Mouse (Mus musculus): ENCODE results near the gene Zfand3. TPM values are rescaled to one million over a fixed set of nuclear protein-coding genes. Genes with fewer than 3 reads are reported as not detected.

Gene Zfand3
- polyA plus RNA-seq, 1 experiment: 158 TPM

- no peaks in the 10 kb centered on the region; the same call in 1 of the 2 replicates for H3K4me1 ChIP-seq (ENCODE audit: control insufficient read depth, insufficient read depth, low read length)
- H3K4me3 ChIP-seq (ENCODE audit: insufficient read depth, low read length): no peak overlapping the region
- no peak overlapping the region for H3K27ac ChIP-seq (ENCODE audit: insufficient read depth, low read length)
- TF ChIP-seq POLR2A (IDR thresholded peaks at IDR 0.05; ENCODE audit: low read depth, low read length) (no peak), CTCF (IDR thresholded peaks at IDR 0.05; ENCODE audit: borderline replicate concordance, insufficient read depth, low read length) (no peak)
Observed at GRCm38 (mm10) chr17:30111556-30111955, 107.0 kb downstream of the Zfand3 start.

GRCm38 (mm10) chr17:30112080-30112479 lies 107.5 kb downstream of the Zfand3 start:
- Histone ChIP-seq H3K4me3 (ENCODE audit: insufficient read depth, low read length) (no peak overlapping the region), H3K27ac (ENCODE audit: insufficient read depth, low read length) (no peak overlapping the region), H3K4me1 (ENCODE audit: control insufficient read depth, insufficient read depth, low read length) (no peaks in the 10 kb centered on the region; the same call in 1 of the 2 replicates)
- no peak for TF ChIP-seq POLR2A (IDR thresholded peaks at IDR 0.05; ENCODE audit: low read depth, low read length)
- TF ChIP-seq CTCF (IDR thresholded peaks at IDR 0.05; ENCODE audit: borderline replicate concordance, insufficient read depth, low read length): no peak

GRCm38 (mm10) chr17:30112555-30113305 lies 108.2 kb downstream of the Zfand3 start:
- H3K4me1 ChIP-seq (ENCODE audit: control insufficient read depth, insufficient read depth, low read length): no peaks in the 10 kb centered on the region; the same call in 1 of the 2 replicates

DNA sequence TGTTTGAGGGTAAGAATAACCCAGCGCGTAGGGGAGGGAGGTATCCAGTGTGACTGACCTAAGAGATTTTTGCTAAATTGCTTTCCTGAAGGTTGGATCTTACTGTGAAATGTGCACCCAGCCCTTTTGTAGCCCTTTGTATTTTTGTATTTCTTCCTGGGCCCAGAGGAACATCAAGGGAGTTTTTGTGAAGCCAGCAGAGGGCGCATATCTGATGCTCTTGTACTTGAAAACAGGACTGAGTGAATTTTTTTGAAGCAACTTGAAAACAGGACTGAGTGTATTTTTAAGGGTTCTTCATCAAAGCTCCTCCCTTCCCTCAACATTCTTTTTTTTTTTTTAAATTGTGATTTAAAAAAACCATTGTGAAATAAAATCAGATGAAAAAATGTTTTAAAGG lies 110.2 kb downstream of the Zfand3 start:
- H3K4me3 ChIP-seq (ENCODE audit: insufficient read depth, low read length): no peak overlapping the region
- TF ChIP-seq POLR2A (IDR thresholded peaks at IDR 0.05; ENCODE audit: low read depth, low read length): no peak
- no peak for TF ChIP-seq CTCF (IDR thresholded peaks at IDR 0.05; ENCODE audit: borderline replicate concordance, insufficient read depth, low read length)

More at GRCm38 (mm10) chr17:30112555-30113305, 108.2 kb downstream of the Zfand3 start:
- H3K27ac ChIP-seq (ENCODE audit: insufficient read depth, low read length): no peak overlapping the region
- H3K4me3 ChIP-seq (ENCODE audit: insufficient read depth, low read length): no peak overlapping the region
- TF ChIP-seq CTCF (IDR thresholded peaks at IDR 0.05; ENCODE audit: borderline replicate concordance, insufficient read depth, low read length) (no peak), POLR2A (IDR thresholded peaks at IDR 0.05; ENCODE audit: low read depth, low read length) (no peak)

DNA sequence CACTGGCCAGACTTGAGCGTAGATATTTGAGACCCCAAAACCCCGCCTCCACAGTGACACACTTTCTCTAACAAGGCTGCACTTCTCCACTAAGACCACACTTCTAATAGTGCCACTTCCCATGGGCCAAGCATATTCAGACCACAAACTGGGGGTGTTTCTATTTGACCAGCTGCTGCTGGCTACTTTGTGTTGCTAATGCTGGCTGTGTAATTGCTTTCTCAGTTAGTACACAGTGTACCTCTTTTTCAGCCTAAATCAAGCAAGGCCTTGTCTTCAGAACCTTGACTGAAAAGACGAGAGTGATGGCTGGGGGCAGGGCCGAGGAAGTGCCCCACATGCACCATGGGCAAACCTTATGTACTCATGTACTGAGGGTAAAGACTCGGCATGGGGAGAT lies 111.7 kb downstream of the Zfand3 start:
- Histone ChIP-seq H3K27ac (ENCODE audit: insufficient read depth, low read length) (no peak overlapping the region), H3K4me1 (ENCODE audit: control insufficient read depth, insufficient read depth, low read length) (no peaks in the 10 kb centered on the region), H3K4me3 (ENCODE audit: insufficient read depth, low read length) (no peak overlapping the region)
- no peak for TF ChIP-seq POLR2A (IDR thresholded peaks at IDR 0.05; ENCODE audit: low read depth, low read length)
- TF ChIP-seq CTCF (IDR thresholded peaks at IDR 0.05; ENCODE audit: borderline replicate concordance, insufficient read depth, low read length): no peak

More for the DNA sequence above, 110.2 kb downstream of the Zfand3 start:
- Histone ChIP-seq H3K27ac (ENCODE audit: insufficient read depth, low read length) (no peak overlapping the region), H3K4me1 (ENCODE audit: control insufficient read depth, insufficient read depth, low read length) (no peaks in the 10 kb centered on the region)

- Histone ChIP-seq H3K4me3 (ENCODE audit: insufficient read depth, low read length) (no peak overlapping the region), H3K27ac (ENCODE audit: insufficient read depth, low read length) (no peak overlapping the region), H3K4me1 (ENCODE audit: control insufficient read depth, insufficient read depth, low read length) (no peaks in the 10 kb centered on the region)
- TF ChIP-seq POLR2A (IDR thresholded peaks at IDR 0.05; ENCODE audit: low read depth, low read length) (no peak), CTCF (IDR thresholded peaks at IDR 0.05; ENCODE audit: borderline replicate concordance, insufficient read depth, low read length) (no peak)
Observed at GRCm38 (mm10) chr17:30118036-30118435, 113.5 kb downstream of the Zfand3 start.

DNA sequence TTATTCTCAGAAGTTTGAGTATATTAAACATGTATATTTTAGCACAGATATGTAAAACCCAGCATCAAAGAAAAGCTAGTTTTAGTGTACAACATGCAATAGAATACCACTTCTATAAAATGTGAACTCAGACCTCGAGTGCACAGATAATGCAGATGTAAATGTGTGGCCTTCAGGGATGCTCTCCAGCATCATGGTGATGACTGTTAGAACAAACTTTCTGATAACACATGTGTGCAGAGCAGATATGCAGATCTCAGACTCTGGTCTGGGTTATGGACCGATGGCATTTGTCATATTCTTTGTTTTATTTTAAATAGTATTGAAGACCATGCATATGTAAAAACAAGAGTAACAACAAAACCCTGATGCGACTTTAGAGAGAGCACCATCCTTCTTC lies 117.7 kb downstream of the Zfand3 start:
- no peak for TF ChIP-seq CTCF (IDR thresholded peaks at IDR 0.05; ENCODE audit: borderline replicate concordance, insufficient read depth, low read length)
- no peak for TF ChIP-seq POLR2A (IDR thresholded peaks at IDR 0.05; ENCODE audit: low read depth, low read length)
- H3K4me1 ChIP-seq (ENCODE audit: control insufficient read depth, insufficient read depth, low read length): no peaks in the 10 kb centered on the region
- no peak overlapping the region for H3K27ac ChIP-seq (ENCODE audit: insufficient read depth, low read length)
- H3K4me3 ChIP-seq (ENCODE audit: insufficient read depth, low read length): no peak overlapping the region

GRCm38 (mm10) chr17:30128456-30128855 lies 123.9 kb downstream of the Zfand3 start:
- Histone ChIP-seq H3K4me1 (ENCODE audit: control insufficient read depth, insufficient read depth, low read length) (no peaks in the 10 kb centered on the region), H3K4me3 (ENCODE audit: insufficient read depth, low read length) (no peak overlapping the region), H3K27ac (ENCODE audit: insufficient read depth, low read length) (no peak overlapping the region)
- TF ChIP-seq POLR2A (IDR thresholded peaks at IDR 0.05; ENCODE audit: low read depth, low read length): no peak
- TF ChIP-seq CTCF (IDR thresholded peaks at IDR 0.05; ENCODE audit: borderline replicate concordance, insufficient read depth, low read length): no peak

DNA sequence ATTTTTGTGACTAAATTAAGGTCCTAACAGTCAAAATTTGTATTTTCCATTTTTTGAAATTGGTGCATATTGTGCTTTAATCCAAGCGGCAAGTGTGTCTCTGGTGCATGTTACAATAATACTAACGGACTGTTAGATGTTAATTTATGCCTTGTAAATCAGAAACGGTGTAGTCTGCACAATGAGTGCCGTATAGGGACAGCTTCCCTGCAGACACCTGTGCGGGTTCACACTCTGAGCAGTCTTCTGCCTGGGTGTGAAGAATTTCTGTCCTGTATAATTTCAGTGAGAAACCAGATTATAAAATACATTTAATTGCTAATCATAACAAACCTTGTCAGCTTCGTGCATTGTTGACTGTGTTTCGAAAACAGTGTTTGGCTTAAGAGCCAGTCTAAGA lies 124.7 kb downstream of the Zfand3 start:
- TF ChIP-seq CTCF (IDR thresholded peaks at IDR 0.05; ENCODE audit: borderline replicate concordance, insufficient read depth, low read length) (no peak), POLR2A (IDR thresholded peaks at IDR 0.05; ENCODE audit: low read depth, low read length) (no peak)
- no peak overlapping the region for H3K4me3 ChIP-seq (ENCODE audit: insufficient read depth, low read length)
- H3K27ac ChIP-seq (ENCODE audit: insufficient read depth, low read length): no peak overlapping the region
- no peaks in the 10 kb centered on the region for H3K4me1 ChIP-seq (ENCODE audit: control insufficient read depth, insufficient read depth, low read length)

DNA sequence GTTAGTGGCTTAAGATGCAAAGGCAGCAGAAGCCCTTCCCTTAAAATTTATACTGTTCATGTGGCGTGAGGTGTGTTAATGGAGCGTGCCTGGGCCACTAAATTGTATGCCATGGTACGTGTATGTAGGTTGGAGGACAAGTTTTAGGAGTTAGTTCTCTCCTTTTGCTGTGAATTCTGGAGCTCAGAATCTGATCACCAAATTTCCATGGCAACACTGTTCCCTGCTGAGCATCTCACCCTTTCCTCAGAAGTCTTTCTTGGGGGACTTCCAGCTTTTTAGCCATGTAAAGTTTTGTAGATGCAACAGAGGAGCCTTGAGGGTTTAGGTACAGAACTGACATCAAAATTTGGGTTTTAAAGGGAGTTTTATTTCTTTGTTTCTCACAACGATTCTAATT lies 125.8 kb downstream of the Zfand3 start:
- Histone ChIP-seq H3K4me3 (ENCODE audit: insufficient read depth, low read length) (no peak overlapping the region), H3K4me1 (ENCODE audit: control insufficient read depth, insufficient read depth, low read length) (no peaks in the 10 kb centered on the region), H3K27ac (ENCODE audit: insufficient read depth, low read length) (no peak overlapping the region)
- TF ChIP-seq POLR2A (IDR thresholded peaks at IDR 0.05; ENCODE audit: low read depth, low read length): no peak
- TF ChIP-seq CTCF (IDR thresholded peaks at IDR 0.05; ENCODE audit: borderline replicate concordance, insufficient read depth, low read length): no peak
